Mouse (Mus musculus): ENCODE measurements around the gene Snx3. TPM values are rescaled to one million over a fixed set of nuclear protein-coding genes. Genes with fewer than 3 reads are reported as not detected.

Gene Snx3
- polyA plus RNA-seq (2012; ENCODE audit: insufficient read depth, insufficient read length, missing spikeins): 318 and 328 TPM in 2 replicates

DNA sequence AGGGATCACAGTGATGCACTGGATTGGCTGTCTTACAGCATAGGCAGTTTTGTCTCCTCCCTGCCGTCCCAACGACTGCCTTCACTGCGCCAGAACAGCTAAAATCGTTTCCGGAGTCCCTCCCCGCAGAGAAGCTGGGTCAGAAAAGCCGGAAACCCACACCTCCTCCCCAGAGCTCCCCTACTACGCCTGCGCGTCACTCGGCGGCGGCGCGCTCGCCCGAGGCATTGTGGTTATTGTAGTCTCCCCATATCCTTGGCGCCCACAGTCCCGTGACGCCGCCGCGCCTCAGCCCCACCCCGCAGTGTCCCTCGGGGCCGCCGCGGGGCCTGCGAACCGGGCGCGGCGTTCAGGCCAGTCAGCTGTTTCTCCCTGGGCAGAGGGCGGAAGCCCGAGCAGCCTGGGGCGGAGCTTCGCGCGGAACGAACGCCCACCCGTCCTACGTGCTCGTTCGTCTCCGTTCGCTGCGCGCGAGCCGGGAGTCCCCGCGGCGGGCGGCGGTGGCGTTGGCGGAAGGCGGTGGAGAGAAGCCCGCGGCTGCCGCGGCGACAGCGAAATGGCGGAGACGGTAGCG, at the start of gene Snx3:
TSS of gene Snx3 (plus strand) at position 256 of the 574 bp plus-strand sequence.
- peak within 1 kb of the TSS; percentile 86 for H3K27ac ChIP-seq (ENCODE audit: insufficient read depth, low read depth, low read length)
- peak within 1 kb of the TSS; percentile 85 for H3K4me3 ChIP-seq (ENCODE audit: insufficient read depth, low read length)
- TF ChIP-seq POLR2A (IDR thresholded peaks at IDR 0.05; ENCODE audit: borderline replicate concordance, low read depth, low read length) (no peak), CTCF (IDR thresholded peaks at IDR 0.05; ENCODE audit: low read depth, low read length) (no peak)
- H3K4me1 ChIP-seq (ENCODE audit: control insufficient read depth, insufficient read depth, low read length): peaks cover 17% of the 10 kb centered on the region

DNA sequence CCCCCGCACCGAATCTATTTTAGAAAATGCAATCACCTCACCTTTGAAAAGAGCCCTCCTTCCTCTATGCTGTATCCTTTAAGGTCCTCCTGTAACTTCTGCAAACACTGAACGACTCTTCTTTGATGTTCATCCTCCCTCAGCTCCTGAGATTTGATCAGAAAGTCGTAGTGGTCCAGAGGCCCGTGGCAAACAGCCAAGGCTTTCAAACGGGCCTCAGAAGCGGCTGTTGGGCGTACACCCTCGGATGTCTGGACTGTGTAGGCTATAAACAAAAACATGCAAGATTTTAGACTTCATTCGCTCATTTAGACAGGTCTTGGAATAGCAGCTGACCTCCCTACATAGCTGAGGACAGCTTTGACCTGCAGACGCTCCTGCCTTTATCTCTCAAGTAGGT, 47.6 kb upstream of the Snx3 start:
- H3K4me3 ChIP-seq (ENCODE audit: insufficient read depth, low read length): no peak overlapping the region
- TF ChIP-seq POLR2A (IDR thresholded peaks at IDR 0.05; ENCODE audit: borderline replicate concordance, low read depth, low read length) (no peak), CTCF (IDR thresholded peaks at IDR 0.05; ENCODE audit: low read depth, low read length) (no peak)
- H3K27ac ChIP-seq (ENCODE audit: insufficient read depth, low read depth, low read length): no peak overlapping the region
- H3K4me1 ChIP-seq (ENCODE audit: control insufficient read depth, insufficient read depth, low read length): no peaks in the 10 kb centered on the region

DNA sequence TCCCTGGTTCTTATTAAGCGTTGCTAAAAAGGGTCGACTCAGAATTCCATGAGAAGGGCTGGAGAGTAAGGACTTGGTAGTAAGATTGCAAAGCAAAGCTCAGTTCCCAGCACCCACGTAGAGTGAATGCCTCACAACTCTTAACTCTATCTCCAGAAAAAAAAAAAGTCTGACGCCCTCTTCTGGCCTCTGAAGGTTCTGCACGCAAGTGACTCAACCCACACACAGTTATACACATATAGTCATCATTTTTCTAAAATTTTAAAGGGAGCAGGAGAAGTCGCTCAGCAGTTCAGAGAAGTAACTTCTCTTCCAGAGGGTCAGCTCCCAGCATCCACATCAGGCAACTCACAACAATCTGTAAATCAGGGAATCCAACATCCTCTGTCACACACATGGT, 47.1 kb upstream of the Snx3 start:
- no peak for TF ChIP-seq CTCF (IDR thresholded peaks at IDR 0.05; ENCODE audit: low read depth, low read length)
- no peak for TF ChIP-seq POLR2A (IDR thresholded peaks at IDR 0.05; ENCODE audit: borderline replicate concordance, low read depth, low read length)
- Histone ChIP-seq H3K27ac (ENCODE audit: insufficient read depth, low read depth, low read length) (no peak overlapping the region), H3K4me3 (ENCODE audit: insufficient read depth, low read length) (no peak overlapping the region), H3K4me1 (ENCODE audit: control insufficient read depth, insufficient read depth, low read length) (no peaks in the 10 kb centered on the region)

DNA sequence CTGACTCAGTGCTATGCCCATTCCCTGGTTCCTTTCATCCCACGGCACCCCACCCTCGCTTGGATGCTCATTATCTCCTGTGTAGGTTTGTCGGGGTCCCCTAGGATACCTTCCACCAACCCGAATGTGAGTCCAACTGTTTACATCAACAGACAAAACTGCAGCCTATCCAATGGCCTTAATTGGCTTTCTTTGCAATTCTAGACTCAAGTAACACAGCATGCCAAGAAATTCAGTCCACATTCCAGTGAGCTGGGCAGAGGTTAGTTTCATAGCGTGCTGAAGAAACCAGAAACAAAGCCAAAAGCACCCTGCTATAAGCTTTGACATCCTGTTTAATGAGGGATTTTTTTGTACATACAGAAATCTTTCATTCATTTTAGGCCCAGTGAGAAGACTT, 45.8 kb upstream of the Snx3 start:
- no peaks in the 10 kb centered on the region for H3K4me1 ChIP-seq (ENCODE audit: control insufficient read depth, insufficient read depth, low read length)
- no peak overlapping the region for H3K27ac ChIP-seq (ENCODE audit: insufficient read depth, low read depth, low read length)
- no peak overlapping the region for H3K4me3 ChIP-seq (ENCODE audit: insufficient read depth, low read length)
- no peak for TF ChIP-seq POLR2A (IDR thresholded peaks at IDR 0.05; ENCODE audit: borderline replicate concordance, low read depth, low read length)
- no peak for TF ChIP-seq CTCF (IDR thresholded peaks at IDR 0.05; ENCODE audit: low read depth, low read length)

DNA sequence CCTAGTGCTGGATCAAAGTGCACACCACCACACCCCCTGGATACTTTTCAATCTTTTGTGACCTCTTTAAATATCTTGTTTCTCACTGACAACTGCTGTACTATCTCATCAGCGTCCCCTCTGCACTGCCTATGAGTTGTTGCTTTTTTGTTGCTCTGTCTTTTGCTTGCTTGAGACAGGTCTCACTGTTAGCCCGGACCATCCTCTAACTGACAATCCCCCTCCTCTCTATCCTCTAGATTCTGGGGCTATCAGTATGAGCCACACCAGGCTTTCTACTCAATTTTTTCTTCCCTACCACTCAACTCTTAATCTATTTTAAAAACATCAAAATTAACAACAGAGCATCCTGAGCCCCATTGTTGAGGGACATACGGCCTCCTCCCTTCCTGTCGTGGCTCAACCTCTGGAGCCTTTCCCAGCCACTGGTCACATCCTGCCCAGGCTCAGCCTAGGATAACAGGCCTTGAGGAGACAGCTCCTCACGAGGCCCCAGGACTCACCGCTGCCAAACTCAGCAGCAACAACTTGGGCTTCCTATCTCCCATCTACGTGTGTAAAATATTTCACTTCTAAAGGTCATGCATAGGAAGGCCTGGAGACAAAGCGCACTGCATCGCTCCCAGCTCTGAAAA, 44.2 kb upstream of the Snx3 start:
- no peak overlapping the region for H3K27ac ChIP-seq (ENCODE audit: insufficient read depth, low read depth, low read length)
- H3K4me3 ChIP-seq (ENCODE audit: insufficient read depth, low read length): no peak overlapping the region
- TF ChIP-seq POLR2A (IDR thresholded peaks at IDR 0.05; ENCODE audit: borderline replicate concordance, low read depth, low read length): no peak
- no peak for TF ChIP-seq CTCF (IDR thresholded peaks at IDR 0.05; ENCODE audit: low read depth, low read length)
- H3K4me1 ChIP-seq (ENCODE audit: control insufficient read depth, insufficient read depth, low read length): no peaks in the 10 kb centered on the region

DNA sequence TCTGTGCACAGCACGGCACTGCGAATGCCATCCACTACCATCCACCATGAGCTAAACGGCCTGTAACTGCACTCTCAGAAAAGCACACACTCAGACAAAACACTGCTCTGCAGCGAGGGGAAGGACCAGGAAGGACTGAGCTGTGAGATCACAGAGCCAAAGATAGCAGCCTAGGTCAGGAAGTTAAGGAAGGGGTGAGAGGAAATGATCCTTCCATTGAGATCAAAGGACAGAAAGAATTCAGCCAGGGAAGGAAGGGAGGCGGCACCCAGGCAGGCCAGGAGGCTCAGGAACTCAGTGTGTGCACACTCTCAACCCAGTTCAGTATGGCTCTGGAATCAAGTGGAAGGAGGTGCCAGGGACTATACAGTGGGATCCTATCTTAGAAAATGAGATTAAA, 37.6 kb upstream of the Snx3 start:
- TF ChIP-seq POLR2A (IDR thresholded peaks at IDR 0.05; ENCODE audit: borderline replicate concordance, low read depth, low read length): no peak
- no peak for TF ChIP-seq CTCF (IDR thresholded peaks at IDR 0.05; ENCODE audit: low read depth, low read length)
- peaks cover 13% of the 10 kb centered on the region for H3K4me1 ChIP-seq (ENCODE audit: control insufficient read depth, insufficient read depth, low read length)
- peak overlapping the region; percentile 39; the same call in 1 of the 2 replicates for H3K4me3 ChIP-seq (ENCODE audit: insufficient read depth, low read length)
- H3K27ac ChIP-seq (ENCODE audit: insufficient read depth, low read depth, low read length): peak overlapping the region; percentile 80

DNA sequence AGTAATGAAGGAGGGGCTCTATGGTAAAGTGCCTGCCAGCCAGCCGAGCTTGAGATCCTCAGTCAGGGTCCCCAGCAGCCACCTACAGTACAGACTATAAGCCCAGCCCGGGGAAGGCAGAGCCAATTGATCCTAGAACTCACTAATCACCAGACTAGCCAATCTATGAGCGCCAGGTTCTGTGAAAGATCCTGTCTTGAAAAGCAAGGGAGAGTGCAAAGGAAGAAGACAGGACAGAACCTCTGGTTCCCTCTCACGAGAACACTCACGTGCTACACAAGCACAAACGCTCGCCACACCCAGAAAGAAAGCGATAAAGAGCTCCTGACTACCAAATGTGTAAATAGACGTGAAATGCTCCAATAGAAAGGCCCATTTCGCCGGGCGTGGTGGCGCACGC, 37.0 kb upstream of the Snx3 start:
- Histone ChIP-seq H3K4me3 (ENCODE audit: insufficient read depth, low read length) (no peak overlapping the region), H3K4me1 (ENCODE audit: control insufficient read depth, insufficient read depth, low read length) (peaks cover 13% of the 10 kb centered on the region), H3K27ac (ENCODE audit: insufficient read depth, low read depth, low read length) (no peak overlapping the region)
- no peak for TF ChIP-seq POLR2A (IDR thresholded peaks at IDR 0.05; ENCODE audit: borderline replicate concordance, low read depth, low read length)
- TF ChIP-seq CTCF (IDR thresholded peaks at IDR 0.05; ENCODE audit: low read depth, low read length): no peak

DNA sequence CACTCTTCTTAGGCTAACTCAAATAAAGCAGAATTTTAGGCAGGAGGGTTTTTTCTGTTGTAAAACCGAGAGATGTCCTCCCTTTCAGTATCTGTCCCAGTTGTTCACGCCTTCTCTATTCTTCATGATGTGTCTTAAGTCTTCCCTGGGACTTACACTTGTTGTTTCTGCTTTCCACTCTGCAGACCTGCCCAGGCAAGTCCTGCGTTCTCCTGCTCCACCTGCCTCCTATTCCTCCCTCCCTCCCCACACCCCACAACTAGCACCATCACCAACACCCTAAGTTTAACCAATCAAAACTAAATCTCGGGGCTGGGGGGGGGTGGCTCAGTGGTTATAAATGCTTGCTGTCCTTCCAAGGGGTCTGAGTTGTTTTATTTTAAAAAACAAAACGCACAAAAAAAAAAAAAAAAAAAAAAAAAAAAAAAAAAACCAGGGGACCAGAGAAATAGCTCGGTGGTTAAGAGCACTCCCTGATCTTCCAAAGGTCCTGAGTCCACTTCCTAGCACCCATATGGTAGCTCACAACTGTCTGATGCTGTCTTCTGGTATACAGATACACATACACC, 26.8 kb upstream of the Snx3 start:
- no peak for TF ChIP-seq CTCF (IDR thresholded peaks at IDR 0.05; ENCODE audit: low read depth, low read length)
- no peak for TF ChIP-seq POLR2A (IDR thresholded peaks at IDR 0.05; ENCODE audit: borderline replicate concordance, low read depth, low read length)
- Histone ChIP-seq H3K27ac (ENCODE audit: insufficient read depth, low read depth, low read length) (no peak overlapping the region), H3K4me3 (ENCODE audit: insufficient read depth, low read length) (no peak overlapping the region), H3K4me1 (ENCODE audit: control insufficient read depth, insufficient read depth, low read length) (peaks cover 20% of the 10 kb centered on the region)

DNA sequence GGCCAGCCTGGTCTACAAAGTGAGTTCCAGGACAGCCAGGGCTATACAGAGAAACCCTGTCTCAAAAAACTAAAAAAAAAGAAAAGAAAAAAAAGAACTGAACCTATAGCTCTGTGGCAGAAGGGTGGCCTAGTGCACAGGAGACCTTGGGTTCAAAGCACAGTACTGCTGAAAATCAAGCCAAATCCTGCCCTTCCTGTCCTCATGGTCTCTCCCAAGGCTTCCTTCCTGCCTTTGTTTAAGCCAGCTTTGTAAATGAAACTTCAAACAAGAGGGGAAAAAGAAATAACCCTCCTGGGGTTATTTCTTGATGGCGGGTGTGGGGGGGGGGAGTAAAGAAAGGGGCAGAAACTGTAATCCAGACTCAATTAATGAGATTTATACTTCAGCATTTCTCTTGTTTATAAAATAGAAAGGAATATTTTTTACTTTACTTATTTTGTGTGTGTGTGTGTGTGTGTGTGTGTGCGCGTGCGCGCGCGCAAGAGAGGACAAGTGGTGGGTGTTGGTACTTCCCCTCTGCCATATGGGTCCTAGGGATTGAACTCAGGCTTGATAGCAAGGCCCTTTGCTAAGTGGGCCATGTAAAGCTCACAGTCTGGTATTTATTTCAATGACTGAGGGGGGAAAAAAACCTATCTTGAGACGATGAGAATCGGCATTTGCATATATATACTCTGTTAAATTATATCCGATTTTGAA, 24.9 kb upstream of the Snx3 start:
- Histone ChIP-seq H3K4me3 (ENCODE audit: insufficient read depth, low read length) (no peak overlapping the region), H3K4me1 (ENCODE audit: control insufficient read depth, insufficient read depth, low read length) (peaks cover 20% of the 10 kb centered on the region), H3K27ac (ENCODE audit: insufficient read depth, low read depth, low read length) (no peak overlapping the region)

More for the DNA sequence above, 24.9 kb upstream of the Snx3 start:
- TF ChIP-seq POLR2A (IDR thresholded peaks at IDR 0.05; ENCODE audit: borderline replicate concordance, low read depth, low read length) (no peak), CTCF (IDR thresholded peaks at IDR 0.05; ENCODE audit: low read depth, low read length) (no peak)

Measured in bone marrow macrophage, adult 2 months (primary cell).